Mouse (Mus musculus) MEL (cell line): ENCODE measurements around the gene Spem1.

Experiments
- CHD2 ChIP-seq: IDR thresholded peaks from 2 replicates; pipeline ENCODE4 v1.6.1; 2011; ENCODE audit warnings: low read length, improper control_type of control experiment
- GATA1 ChIP-seq: IDR thresholded peaks from 2 replicates; pipeline ENCODE4 v1.6.1; 2011; ENCODE audit warnings: low read depth, low read length, improper control_type of control experiment
- MAX ChIP-seq: IDR thresholded peaks from 2 replicates; pipeline ENCODE4 v1.6.1; 2011; ENCODE audit warnings: low read length, improper control_type of control experiment
- NRF1 ChIP-seq: IDR thresholded peaks from 2 replicates; pipeline ENCODE4 v1.6.1; 2014; ENCODE audit warnings: low read depth, mild to moderate bottlenecking, inconsistent platforms, low read length, improper control_type of control experiment, moderate library complexity; ENCODE audit not compliant: poor library complexity, insufficient read depth, severe bottlenecking
- TAL1 ChIP-seq: IDR thresholded peaks from 2 replicates; pipeline ENCODE4 v1.6.1; 2012; ENCODE audit warnings: mild to moderate bottlenecking, inconsistent platforms, low read length, moderate library complexity, mixed read lengths
- USF1 ChIP-seq: IDR thresholded peaks from 2 replicates; pipeline ENCODE4 v1.6.1; 2014; ENCODE audit warnings: low read depth, mild to moderate bottlenecking, inconsistent platforms, low read length, improper control_type of control experiment, moderate library complexity
- ZNF384 ChIP-seq: IDR thresholded peaks from 2 replicates; pipeline ENCODE4 v1.6.1; 2012; ENCODE audit warnings: low read depth, mild to moderate bottlenecking, inconsistent platforms, low read length, improper control_type of control experiment

DNA sequence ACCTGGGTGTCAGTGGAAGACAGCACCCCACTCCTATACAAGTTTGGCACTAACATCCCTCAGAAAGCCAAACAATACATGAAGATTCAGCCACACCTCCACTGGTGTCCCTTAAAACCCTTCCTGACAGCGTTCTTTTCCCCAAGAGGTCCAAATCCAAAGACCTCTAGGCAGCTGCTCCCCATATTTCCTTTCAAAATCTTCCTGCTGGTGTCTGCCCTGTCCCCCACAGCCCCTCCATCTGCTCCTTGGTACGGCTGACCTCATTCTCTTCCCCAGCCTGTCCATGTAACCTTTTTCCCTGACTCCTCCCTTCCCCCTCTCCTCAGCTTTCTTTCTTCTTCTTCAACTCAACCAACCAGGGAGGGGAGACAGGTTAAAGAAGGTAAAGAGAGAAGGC is 1.5 kb upstream of the Spem1 start:
- TF ChIP-seq ZNF384 (no peak), USF1 (no peak), TAL1 (no peak), MAX (no peak), GATA1 (no peak), CHD2 (no peak), NRF1 (no peak)
